Mouse (Mus musculus) liver, adult 2 months (tissue): Measurements from ENCODE around the gene Ube4a.

ENCODE experiments used
- CTCF ChIP-seq: fragments of 200-500 bp; IDR thresholded peaks from 2 replicates; pipeline ENCODE4 v1.5.1; 2011; ENCODE audit warnings: low read depth, low read length, control low read depth
- POLR2A ChIP-seq: fragments of 200-500 bp; IDR thresholded peaks from 2 replicates; pipeline ENCODE4 v1.6.1; 2011; ENCODE audit warnings: low read length, control low read depth; ENCODE audit not compliant: insufficient read depth; ENCODE audit errors: extremely low read depth

- TF ChIP-seq POLR2A (0 out of 2 replicates have a peak, but pooled peaks have one; percentile 17), CTCF (no peak)
Observed at GRCm38 (mm10) chr9:44965833-44966466, 550 bp upstream of the Ube4a start.
